Mouse (Mus musculus): ENCODE data around the gene Foxn2. TPM values are rescaled to one million over a fixed set of nuclear protein-coding genes. Genes with fewer than 3 reads are reported as not detected.

Foxn2 gene
- polyA plus RNA-seq, 1 experiment, result 4.3 TPM

DNA sequence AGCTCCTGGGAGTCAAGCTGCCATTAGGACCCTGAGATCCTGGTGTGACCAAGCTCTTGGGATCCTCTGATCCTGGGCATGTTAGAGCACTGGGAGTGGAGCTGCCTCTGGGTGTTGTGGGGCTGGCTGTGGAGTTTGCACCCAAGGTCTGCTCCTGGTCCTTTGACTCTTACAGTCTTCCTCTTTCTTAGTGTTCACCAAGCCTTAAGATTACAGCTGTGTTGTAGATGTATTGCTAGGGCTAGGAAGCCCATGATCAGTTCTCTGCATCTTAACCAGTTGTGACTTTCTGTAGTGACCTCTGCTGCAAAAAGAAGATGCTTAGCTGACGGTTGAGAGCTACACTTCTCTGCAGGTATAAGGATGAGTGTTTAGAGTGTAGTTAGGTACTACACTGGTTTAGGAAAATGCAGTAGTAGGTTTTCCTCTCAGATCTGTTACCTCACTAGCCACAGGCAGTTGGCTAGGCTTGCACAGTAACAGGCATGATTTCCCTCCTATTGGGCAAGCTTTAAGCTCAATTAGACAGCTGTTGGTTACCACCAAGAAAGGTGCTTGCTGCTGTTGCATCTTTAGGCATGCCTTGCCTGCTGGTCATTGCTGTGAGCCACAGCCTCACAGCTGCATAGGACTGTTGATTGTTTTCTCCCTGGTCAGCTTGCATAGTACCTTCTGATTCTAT, 27.2 kb upstream of the Foxn2 start:
- Histone ChIP-seq H3K79me2 (ENCODE audit: control insufficient read depth, insufficient read depth) (no peaks in the 10 kb centered on the region), H3K4me3 (no peak overlapping the region), H3K36me3 (ENCODE audit: control insufficient read depth, insufficient read depth) (no peaks in the 10 kb centered on the region), H3K4me2 (ENCODE audit: low read depth) (no peak overlapping the region), H3K27me3 (ENCODE audit: control insufficient read depth, insufficient read depth, insufficient read length) (no peaks in the 10 kb centered on the region), H3ac (ENCODE audit: control insufficient read depth, insufficient read length) (no peak overlapping the region)
- no peak for TF ChIP-seq POLR2A (IDR thresholded peaks at IDR 0.05; ENCODE audit: insufficient read length, low read depth)
- TF ChIP-seq SRF (IDR thresholded peaks at IDR 0.05; ENCODE audit: control insufficient read depth, insufficient read length, low read depth), result no peak
- TF ChIP-seq MYOG (IDR thresholded peaks at IDR 0.05; ENCODE audit: control insufficient read depth in 1 of 3, insufficient read depth in 1 of 3, insufficient read length in 2 of 3, low read depth in 2 of 3), result no peak
- TF ChIP-seq CEBPB (IDR thresholded peaks at IDR 0.05; ENCODE audit: insufficient read depth, poor library complexity, severe bottlenecking), result no peak
- no peak for TF ChIP-seq E2F4 (IDR thresholded peaks at IDR 0.05; ENCODE audit: insufficient read depth)
- TF ChIP-seq POLR2AphosphoS2 (IDR thresholded peaks at IDR 0.05; ENCODE audit: insufficient read length, low read depth), result no peak

DNA sequence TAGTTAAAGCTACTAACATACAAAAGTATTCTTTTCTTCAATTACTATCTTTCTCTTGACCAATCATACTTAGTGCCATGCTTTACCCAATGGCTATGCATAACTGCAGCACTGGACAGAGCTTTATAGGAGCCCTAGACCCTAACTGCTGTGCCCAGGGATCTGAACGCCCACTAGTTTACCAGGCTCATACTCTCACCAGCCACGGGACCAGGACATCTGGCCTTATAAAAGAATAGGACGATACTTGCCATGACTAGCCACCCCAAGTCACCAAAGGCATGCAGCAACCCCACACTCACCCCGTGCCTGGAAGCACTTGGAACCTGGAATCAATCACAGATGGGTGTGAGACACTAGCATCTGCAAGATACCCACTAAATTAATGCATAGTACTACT, 20.1 kb upstream of the Foxn2 start:
- Histone ChIP-seq H3K4me2 (ENCODE audit: low read depth) (no peak overlapping the region), H3ac (ENCODE audit: control insufficient read depth, insufficient read length) (no peak overlapping the region), H3K4me3 (no peak overlapping the region), H3K79me2 (ENCODE audit: control insufficient read depth, insufficient read depth) (no peaks in the 10 kb centered on the region), H3K27me3 (ENCODE audit: control insufficient read depth, insufficient read depth, insufficient read length) (no peaks in the 10 kb centered on the region), H3K36me3 (ENCODE audit: control insufficient read depth, insufficient read depth) (no peaks in the 10 kb centered on the region)
- TF ChIP-seq TCF3 (IDR thresholded peaks at IDR 0.05; ENCODE audit: insufficient read length, low read depth) (no peak), SRF (IDR thresholded peaks at IDR 0.05; ENCODE audit: control insufficient read depth, insufficient read length, low read depth) (no peak), CEBPB (IDR thresholded peaks at IDR 0.05; ENCODE audit: insufficient read depth, poor library complexity, severe bottlenecking) (no peak), USF1 (IDR thresholded peaks at IDR 0.05; ENCODE audit: low read depth) (no peak)

DNA sequence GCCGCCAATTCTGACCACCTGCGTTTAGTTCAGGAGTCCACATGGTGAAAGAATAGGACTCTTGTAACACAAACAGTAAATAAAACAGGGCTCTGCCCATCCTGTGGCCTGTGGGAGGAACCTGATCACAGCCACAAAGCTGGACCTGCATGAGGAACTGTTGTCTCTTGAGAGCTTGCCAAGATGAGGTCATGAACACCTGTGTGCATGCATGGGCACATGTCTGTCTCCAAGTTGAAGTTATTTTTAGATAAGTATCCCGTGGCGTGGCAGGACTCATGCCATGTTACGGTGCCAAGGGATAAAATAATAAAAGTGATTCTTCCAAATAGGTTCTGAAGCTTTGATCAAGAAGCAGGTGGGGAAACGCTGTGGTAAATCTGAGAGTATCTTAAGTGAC, 19.3 kb upstream of the Foxn2 start:
- no peak overlapping the region for H3K4me3 ChIP-seq
- H3ac ChIP-seq (ENCODE audit: control insufficient read depth, insufficient read length), result no peak overlapping the region
- H3K36me3 ChIP-seq (ENCODE audit: control insufficient read depth, insufficient read depth), result no peaks in the 10 kb centered on the region
- no peaks in the 10 kb centered on the region for H3K79me2 ChIP-seq (ENCODE audit: control insufficient read depth, insufficient read depth)
- TF ChIP-seq USF1 (IDR thresholded peaks at IDR 0.05; ENCODE audit: low read depth) (no peak), MYOD1 (IDR thresholded peaks at IDR 0.05; ENCODE audit: control insufficient read depth in 1 of 3, insufficient read length in 2 of 3, low read depth in 2 of 3) (peak in 1 of 3 experiments; percentile 23)
- no peaks in the 10 kb centered on the region for H3K27me3 ChIP-seq (ENCODE audit: control insufficient read depth, insufficient read depth, insufficient read length)
- no peak overlapping the region for H3K4me2 ChIP-seq (ENCODE audit: low read depth)

DNA sequence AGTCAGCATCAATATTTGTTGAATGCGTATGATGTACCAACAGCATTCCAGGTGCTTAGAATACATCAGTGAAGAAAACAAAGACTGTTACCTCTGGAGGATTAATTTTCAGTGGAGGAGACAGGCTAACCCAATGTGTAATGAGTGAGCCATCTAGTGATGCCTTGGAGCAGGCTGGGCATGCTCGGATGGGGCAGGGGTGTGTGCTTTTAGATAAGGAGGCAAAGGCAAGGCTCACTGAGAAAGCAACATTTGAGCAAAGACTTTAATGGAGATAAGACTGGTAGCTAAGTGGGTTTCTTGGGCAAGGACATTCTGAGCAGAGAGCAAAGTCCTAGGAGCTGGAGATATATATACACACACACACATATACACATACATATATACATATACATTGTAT, 9.8 kb upstream of the Foxn2 start:
- H3K36me3 ChIP-seq (ENCODE audit: control insufficient read depth, insufficient read depth), result no peaks in the 10 kb centered on the region
- no peaks in the 10 kb centered on the region for H3K27me3 ChIP-seq (ENCODE audit: control insufficient read depth, insufficient read depth, insufficient read length)
- TF ChIP-seq SRF (IDR thresholded peaks at IDR 0.05; ENCODE audit: control insufficient read depth, insufficient read length, low read depth) (no peak), USF1 (IDR thresholded peaks at IDR 0.05; ENCODE audit: low read depth) (no peak), POLR2AphosphoS2 (IDR thresholded peaks at IDR 0.05; ENCODE audit: insufficient read length, low read depth) (no peak), MYOD1 (IDR thresholded peaks at IDR 0.05; ENCODE audit: control insufficient read depth in 1 of 3, insufficient read length in 2 of 3, low read depth in 2 of 3) (no peak), CEBPB (IDR thresholded peaks at IDR 0.05; ENCODE audit: insufficient read depth, poor library complexity, severe bottlenecking) (no peak), E2F4 (IDR thresholded peaks at IDR 0.05; ENCODE audit: insufficient read depth) (no peak), TCF3 (IDR thresholded peaks at IDR 0.05; ENCODE audit: insufficient read length, low read depth) (no peak), REST (IDR thresholded peaks at IDR 0.05; ENCODE audit: insufficient read depth, insufficient read length) (no peak), MYOG (IDR thresholded peaks at IDR 0.05; ENCODE audit: control insufficient read depth in 1 of 3, insufficient read depth in 1 of 3, insufficient read length in 2 of 3, low read depth in 2 of 3) (no peak)
- no peak overlapping the region for H3K4me3 ChIP-seq
- H3K4me2 ChIP-seq (ENCODE audit: low read depth), result no peak overlapping the region
- no peaks in the 10 kb centered on the region for H3K79me2 ChIP-seq (ENCODE audit: control insufficient read depth, insufficient read depth)
- no peak overlapping the region for H3ac ChIP-seq (ENCODE audit: control insufficient read depth, insufficient read length)

DNA sequence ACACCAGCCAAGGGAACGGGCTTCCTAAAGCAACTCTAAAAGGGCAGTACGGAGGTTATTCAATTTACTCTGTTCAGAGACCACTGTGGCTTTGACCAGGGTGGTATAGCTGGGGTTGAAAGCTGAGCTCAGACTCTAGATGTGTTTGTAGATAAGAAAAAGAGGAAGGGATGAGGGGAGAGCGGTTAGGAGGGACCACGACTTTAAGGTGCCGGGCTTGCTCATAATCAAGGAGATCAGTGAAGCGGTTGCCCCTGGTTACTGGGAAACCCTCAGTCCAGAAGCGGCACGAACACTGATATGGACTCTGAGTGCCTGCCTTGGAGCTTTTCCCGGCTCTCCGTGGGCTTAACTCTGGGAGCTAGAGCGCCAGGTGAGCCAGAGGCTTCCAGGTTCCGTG, 9.0 kb upstream of the Foxn2 start:
- TF ChIP-seq MAX (IDR thresholded peaks at IDR 0.05; ENCODE audit: low read depth), result no peak
- no peak for TF ChIP-seq POLR2AphosphoS2 (IDR thresholded peaks at IDR 0.05; ENCODE audit: insufficient read length, low read depth)
- no peak for TF ChIP-seq MYOG (IDR thresholded peaks at IDR 0.05; ENCODE audit: control insufficient read depth in 1 of 3, insufficient read depth in 1 of 3, insufficient read length in 2 of 3, low read depth in 2 of 3)
- TF ChIP-seq SRF (IDR thresholded peaks at IDR 0.05; ENCODE audit: control insufficient read depth, insufficient read length, low read depth), result no peak
- TF ChIP-seq TCF12 (IDR thresholded peaks at IDR 0.05; ENCODE audit: insufficient read depth, poor library complexity, severe bottlenecking), result no peak
- no peak for TF ChIP-seq MYOD1 (IDR thresholded peaks at IDR 0.05; ENCODE audit: control insufficient read depth in 1 of 3, insufficient read length in 2 of 3, low read depth in 2 of 3)
- TF ChIP-seq E2F4 (IDR thresholded peaks at IDR 0.05; ENCODE audit: insufficient read depth), result no peak
- TF ChIP-seq USF1 (IDR thresholded peaks at IDR 0.05; ENCODE audit: low read depth), result no peak
- no peak for TF ChIP-seq POLR2A (IDR thresholded peaks at IDR 0.05; ENCODE audit: insufficient read length, low read depth)
- TF ChIP-seq CEBPB (IDR thresholded peaks at IDR 0.05; ENCODE audit: insufficient read depth, poor library complexity, severe bottlenecking), result no peak
- no peak for TF ChIP-seq REST (IDR thresholded peaks at IDR 0.05; ENCODE audit: insufficient read depth, insufficient read length)
- no peak for TF ChIP-seq TCF3 (IDR thresholded peaks at IDR 0.05; ENCODE audit: insufficient read length, low read depth)

More for the DNA sequence above, 9.0 kb upstream of the Foxn2 start:
- Histone ChIP-seq H3K27me3 (ENCODE audit: control insufficient read depth, insufficient read depth, insufficient read length) (no peaks in the 10 kb centered on the region), H3K79me2 (ENCODE audit: control insufficient read depth, insufficient read depth) (no peaks in the 10 kb centered on the region), H3K36me3 (ENCODE audit: control insufficient read depth, insufficient read depth) (no peaks in the 10 kb centered on the region), H3K4me2 (ENCODE audit: low read depth) (no peak overlapping the region), H3K4me3 (no peak overlapping the region), H3ac (ENCODE audit: control insufficient read depth, insufficient read length) (no peak overlapping the region)
